ENCODE assay signal across 1 mouse cellular context in genomic region chr1:180559454-180559853, GRCm38 (mm10).
TF ChIP-seq lines count a peak whose summit lies in the region.

No protein-coding gene starts in this region.

TF ChIP-seq in CH12.LX, 34 proteins besides CTCF, POLR2A, EP300 and RAD21 (continued from another document):
- TF ChIP-seq NRF1 (IDR thresholded peaks at IDR 0.05; ENCODE audit: low read depth, low read length) (no peak), KAT2A (IDR thresholded peaks at IDR 0.05; ENCODE audit: insufficient replicate concordance, low read length) (no peak)
